Mouse (Mus musculus): ENCODE measurements around the gene Rp9.
"Not testable (repeated sequence)": the region's sequence is repeated elsewhere in the genome, so short reads cannot be mapped to it uniquely, and the experiment has no call there.

Gene Rp9

DNA sequence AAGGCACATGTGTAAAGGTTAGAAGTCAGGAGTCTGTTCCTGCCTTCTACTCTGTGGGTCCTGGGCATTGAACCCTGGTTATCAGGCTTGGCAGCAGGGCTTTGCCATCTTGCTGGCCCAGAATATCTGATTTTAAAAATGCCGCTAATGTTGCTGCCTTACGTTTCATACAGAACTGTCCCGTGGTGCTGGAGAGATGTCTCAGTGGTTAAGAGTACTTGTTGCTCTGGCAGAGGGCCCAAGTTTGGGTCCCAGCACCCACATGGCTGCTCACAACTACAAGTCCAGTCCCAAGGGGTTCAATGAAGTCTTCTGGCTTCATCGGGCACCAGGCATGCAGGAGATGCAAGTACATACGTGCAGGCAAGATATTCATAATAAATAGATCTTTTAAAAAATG lies 3.3 kb downstream of the Rp9 start:
- no peak for DNase-seq (ENCODE audit: low read depth in 1 of 2, low spot score in 2 of 2)

DNA sequence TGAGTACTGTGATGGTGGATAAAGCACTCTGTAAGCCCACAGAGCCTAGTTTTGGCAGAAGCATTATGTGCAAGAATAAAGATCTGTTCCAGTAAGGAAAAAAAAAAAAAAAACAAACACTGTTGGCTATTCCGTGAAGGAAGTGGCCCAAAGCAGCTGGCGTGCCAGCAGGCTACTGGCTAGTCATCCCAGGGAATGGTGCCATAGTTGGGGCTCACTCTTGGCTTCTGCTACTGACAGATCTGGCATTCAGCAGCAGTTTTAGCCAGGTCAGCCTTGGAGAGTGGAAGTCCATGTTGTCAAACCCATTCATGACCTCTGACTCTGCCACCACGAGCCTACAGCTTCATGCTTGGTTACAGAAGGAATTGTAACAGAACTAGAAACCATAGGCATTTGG lies 7.6 kb downstream of the Rp9 start:
- no peak for DNase-seq (ENCODE audit: low read depth in 1 of 2, low spot score in 2 of 2)

DNA sequence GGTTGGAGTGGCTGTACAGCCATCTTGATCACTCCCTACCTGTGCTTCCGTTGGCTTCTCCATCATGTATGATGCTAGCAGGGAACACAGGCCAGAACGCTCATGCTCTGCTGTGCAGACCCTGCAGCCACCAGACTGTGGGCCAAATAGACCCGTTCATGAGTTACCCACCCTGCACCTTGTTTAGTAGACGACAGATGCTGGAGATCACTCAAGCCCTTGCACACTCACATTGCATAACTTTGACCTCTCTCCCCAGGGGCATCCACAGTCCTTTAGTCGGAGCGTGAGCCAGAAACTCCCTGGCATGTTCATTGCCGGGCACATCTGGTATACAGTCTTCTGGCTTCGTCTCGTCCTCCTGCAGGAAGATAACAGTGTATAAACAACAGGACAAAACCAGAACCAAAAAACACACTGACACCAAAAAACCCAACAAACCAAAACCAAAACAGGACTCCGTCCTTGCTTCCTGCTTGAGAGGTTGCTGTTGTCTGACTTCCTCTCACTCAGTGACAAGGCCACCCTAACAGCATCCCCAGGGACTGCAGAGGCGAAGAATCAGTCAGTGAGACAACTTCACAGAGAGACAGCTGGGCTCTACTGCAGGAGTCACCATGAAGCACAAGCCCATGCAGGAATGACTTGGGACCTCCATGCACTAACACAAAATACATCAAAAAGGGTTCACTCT lies 12.3 kb downstream of the Rp9 start:
- no peak for DNase-seq (ENCODE audit: low read depth in 1 of 2, low spot score in 2 of 2)

DNA sequence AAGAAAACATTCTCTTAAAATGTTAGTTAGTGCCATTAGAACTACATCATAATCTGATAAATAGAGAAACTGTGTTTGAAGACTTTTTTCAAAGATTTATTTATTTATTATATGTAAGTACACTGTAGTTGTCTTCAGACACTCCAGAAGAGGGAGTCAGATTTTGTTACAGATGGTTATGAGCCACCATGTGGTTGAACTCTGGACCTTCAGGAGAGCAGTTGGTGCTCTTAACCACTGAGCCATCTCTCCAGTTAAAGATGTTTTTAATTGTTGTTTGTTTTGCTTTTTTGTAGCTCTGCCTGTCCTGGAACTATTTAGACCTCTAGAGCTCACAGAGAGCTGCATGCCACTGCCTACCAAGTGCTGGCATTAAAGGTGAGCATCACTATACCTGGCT lies 14.5 kb downstream of the Rp9 start:
- no peak for DNase-seq (ENCODE audit: low read depth in 1 of 2, low spot score in 2 of 2)

DNA sequence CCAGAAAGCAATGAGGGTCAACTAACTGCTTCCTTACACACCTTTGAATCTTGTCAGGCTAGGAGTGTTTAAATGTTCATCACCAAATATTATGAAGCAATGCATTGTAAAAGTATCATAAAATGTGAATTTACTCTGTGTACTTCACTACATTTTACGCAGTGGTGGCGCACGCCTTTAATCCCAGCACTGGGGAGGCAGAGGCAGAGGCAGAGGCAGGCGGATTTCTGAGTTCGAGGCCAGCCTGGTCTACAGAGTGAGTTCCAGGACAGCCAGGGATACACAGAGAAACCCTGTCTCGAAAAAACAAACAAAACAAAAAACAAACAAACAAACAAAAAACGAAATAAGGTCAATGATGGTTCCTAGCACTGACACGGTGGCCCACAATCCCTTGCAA lies 15.6 kb downstream of the Rp9 start, which contains the start of gene Gm17545:
TSS of gene Gm17545 (plus strand) at position 301 of the 400 bp plus-strand sequence.
- DNase-seq (ENCODE audit: low read depth in 1 of 2, low spot score in 2 of 2): not testable (repeated sequence)

DNA sequence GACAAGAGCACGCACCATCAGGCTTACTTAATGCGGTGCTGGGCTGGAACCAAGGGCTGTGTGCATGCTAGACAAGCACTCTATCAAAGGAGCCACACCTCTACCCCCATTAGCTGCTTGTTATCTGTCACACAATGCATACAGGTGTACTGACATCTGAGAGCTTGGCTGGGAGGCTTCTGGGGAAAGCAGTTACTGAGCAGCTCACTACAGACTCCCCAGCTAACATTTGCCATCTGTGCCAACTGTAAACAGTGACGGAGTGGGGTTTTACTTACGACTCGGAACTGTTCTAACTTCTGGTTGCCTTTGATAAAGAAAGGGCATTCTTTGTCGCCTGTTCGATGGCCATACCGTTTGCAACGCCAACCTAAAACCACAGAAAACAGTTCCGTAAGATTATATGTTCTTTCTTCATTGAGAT lies 16.0 kb downstream of the Rp9 start:
- DNase-seq (ENCODE audit: low read depth in 1 of 2, low spot score in 2 of 2): no peak

DNA sequence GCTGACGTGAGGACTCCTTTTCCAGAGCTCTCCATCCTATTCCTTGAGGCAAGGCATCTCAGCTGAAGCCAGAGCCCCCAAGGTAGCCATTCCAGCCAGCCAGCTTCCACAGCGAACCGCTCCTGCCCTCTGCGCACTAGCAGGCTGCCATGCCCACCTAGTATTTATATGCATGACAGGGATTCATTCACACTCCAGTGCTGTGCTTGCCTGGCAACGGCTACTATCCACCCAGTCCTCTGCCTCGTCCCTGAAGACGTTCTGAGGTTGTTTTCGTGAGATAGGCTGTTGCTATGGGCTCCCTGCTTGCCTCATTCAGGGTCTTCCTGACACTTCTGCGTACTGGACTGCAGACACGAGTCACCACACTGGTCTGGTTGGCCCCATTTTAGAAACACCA lies 16.8 kb downstream of the Rp9 start:
- no peak for DNase-seq (ENCODE audit: low read depth in 1 of 2, low spot score in 2 of 2)

DNA sequence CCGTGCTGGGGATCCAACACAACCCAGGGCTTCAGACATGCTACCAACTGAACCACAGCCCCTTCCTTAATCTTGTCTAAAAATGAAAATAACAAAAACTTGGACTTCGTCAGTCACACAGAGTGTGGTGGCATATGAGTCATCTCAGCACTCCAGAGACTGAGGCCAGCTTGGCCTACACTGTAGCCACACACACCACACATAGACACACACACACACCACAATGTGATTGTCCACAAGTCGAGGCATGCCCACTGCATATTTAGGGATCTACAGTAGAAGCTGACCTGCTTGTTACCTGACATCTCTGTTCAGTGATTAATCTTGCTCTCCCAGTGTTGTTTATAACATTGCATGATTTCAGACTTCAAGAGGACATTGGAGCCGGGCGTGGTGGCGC lies 20.3 kb downstream of the Rp9 start:
- DNase-seq (ENCODE audit: low read depth in 1 of 2, low spot score in 2 of 2): no peak

DNA sequence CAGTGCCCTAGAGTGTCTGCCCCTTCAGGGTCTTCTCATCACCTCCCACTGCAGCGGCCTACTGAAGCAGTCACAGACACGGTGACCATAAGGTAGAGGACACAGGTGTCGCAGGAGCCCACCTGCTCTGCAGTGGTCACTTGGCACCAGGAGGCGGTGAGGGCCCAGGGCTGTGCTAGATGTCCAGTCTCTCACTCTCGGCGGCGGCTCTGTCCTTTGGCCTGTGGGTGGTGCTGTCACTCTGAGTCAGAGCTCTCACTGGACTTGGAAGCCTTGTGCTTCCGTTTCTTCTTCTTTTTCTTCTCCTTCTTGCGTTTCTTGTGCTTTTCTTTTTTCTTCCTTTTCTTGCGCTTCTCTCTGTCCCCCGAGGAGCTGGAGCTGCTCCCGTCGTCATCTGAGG lies 21.1 kb downstream of the Rp9 start:
- no peak for DNase-seq (ENCODE audit: low read depth in 1 of 2, low spot score in 2 of 2)

DNA sequence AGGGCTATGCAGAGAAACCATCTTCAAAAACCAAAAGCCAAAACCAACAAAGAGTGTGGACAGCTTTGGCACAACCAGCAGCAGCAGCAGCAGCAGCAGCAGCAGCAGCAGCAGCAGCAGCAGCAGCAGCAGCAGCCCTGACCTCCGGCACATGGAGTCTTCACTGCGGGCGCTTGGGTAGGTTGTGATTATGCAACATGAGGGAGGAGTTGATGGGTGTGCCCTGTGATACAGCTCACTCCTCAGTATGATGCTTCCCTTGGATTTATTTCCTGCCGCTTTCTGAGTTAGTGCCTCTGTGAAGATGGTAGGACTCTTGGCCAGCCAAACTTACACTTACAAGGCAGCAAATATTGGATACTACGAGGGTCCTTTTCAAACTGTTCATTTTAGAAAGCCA lies 22.3 kb downstream of the Rp9 start:
- no peak for DNase-seq (ENCODE audit: low read depth in 1 of 2, low spot score in 2 of 2)

DNA sequence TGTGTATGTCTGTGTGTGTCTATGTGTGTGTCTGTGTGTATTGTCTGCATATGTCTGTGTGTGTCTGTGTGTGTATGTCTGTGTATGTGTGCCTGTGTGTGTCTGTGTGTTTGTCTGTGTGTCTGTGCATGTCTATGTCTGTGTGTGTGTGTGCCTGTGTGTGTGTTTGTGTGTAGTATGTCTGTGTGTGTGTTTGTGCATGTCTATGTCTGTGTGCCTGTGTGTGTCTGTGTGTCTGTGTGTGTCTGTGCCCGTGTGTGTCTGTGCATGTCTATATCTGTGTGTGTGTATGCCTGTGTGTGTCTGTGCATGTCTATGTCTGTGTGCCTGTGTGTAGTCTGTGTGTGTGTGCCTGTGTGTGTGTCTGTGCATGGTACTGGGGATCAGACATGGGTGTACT lies 24.4 kb downstream of the Rp9 start:
- DNase-seq (ENCODE audit: low read depth in 1 of 2, low spot score in 2 of 2): no peak

DNA sequence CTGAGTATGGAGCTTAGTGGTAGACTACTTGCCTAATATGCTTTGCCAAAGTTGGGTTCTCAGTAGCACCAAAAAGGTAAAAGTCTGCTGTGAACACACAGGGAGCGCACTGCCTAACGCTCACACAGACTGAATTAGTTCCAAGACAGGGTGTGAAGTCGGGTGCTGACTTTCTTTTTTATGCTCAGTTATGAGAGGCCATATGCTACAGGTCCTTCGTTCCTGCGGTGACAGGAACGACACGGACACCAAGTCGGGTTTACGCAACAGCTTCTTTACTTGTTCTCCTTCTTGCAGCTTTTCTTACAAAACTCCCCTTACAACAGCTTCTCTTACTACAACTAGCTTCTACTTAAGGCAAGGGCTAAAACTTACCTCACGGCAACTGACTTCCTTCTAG lies 26.4 kb downstream of the Rp9 start:
- DNase-seq (ENCODE audit: low read depth in 1 of 2, low spot score in 2 of 2): no peak

DNA sequence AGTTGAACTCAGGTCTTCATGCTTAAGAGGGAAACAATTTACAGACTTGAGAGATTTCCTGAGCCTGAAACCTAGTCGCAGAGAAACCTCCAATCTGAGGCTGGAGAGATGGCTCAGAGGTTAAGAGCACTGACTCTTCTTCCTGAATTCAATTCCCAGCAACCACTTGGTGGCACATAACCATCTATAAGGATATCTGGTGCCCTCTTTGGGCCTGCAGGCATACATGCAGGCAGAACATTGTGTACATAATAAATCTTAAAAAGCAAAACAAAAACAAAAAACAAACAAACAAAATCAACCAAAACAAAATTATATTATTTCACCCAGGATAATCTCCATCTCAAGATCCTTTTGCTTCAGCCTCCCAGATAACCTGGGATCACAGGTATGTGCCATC lies 30.7 kb downstream of the Rp9 start:
- no peak for DNase-seq (ENCODE audit: low read depth in 1 of 2, low spot score in 2 of 2)

DNA sequence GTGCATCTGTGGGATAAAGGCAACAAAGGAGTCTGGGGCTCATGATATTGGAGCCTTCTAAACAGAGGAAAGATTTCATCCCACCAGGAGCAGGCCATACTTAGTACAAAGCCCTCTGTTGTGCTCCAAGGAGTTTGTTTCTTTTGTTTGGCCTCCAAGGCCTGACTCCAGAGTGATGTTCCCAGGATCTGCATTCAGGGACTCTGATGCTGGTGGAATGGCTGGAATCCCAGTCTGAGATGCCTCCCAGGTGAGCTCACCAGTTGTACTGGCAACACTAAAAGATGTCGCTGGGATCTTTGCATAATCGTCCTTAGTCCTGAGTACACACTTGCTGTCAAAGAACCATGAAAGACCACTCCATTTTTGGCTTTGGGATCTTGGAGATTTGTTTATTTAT lies 35.4 kb downstream of the Rp9 start:
- no peak for DNase-seq (ENCODE audit: low read depth in 1 of 2, low spot score in 2 of 2)

DNA sequence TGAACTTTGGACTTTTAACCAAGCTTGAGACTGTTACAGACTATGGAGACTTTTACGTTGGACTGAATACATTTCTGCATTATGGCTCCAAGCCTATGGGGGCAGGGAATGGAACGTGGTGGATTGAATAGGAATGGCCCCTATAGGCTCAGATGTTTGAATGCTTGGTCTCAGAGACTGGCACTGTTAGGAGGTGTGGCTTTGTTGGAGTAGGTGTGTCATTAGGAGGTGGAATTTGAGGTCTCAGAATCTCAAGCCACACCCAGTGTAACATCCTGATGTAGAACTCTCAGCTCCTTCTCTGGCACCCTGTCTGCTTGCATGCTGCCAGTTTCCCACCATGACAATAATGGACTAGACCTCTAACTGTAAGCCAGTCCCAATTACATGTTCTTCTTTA lies 36.3 kb downstream of the Rp9 start:
- DNase-seq (ENCODE audit: low read depth in 1 of 2, low spot score in 2 of 2): no peak

DNA sequence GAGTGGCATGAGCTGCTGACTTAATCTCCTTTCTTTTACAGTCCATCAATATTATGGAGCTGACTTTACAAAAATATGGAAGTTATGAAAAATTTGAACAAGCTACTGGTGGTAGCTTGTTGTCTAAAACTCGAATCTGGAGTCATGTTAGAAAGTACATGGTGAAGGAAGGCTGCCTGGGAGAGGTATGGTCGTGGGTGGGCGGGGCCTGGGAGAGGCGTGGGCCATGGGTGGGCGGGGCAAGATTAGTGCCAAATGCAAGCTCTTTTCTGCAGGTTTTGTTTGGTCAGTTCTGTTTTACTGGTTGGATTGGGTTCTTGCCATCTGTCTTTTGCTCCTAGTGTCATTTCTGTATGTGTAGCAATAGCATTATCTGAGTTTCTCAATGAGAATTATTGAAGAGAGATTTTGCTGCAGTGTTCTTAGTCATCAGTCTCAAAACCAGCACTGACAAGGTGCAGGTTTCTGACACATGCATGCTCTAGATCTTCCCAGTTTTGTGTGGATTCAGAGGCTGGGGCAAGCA lies 39.2 kb downstream of the Rp9 start:
- DNase-seq (ENCODE audit: low read depth in 1 of 2, low spot score in 2 of 2): no peak

DNA sequence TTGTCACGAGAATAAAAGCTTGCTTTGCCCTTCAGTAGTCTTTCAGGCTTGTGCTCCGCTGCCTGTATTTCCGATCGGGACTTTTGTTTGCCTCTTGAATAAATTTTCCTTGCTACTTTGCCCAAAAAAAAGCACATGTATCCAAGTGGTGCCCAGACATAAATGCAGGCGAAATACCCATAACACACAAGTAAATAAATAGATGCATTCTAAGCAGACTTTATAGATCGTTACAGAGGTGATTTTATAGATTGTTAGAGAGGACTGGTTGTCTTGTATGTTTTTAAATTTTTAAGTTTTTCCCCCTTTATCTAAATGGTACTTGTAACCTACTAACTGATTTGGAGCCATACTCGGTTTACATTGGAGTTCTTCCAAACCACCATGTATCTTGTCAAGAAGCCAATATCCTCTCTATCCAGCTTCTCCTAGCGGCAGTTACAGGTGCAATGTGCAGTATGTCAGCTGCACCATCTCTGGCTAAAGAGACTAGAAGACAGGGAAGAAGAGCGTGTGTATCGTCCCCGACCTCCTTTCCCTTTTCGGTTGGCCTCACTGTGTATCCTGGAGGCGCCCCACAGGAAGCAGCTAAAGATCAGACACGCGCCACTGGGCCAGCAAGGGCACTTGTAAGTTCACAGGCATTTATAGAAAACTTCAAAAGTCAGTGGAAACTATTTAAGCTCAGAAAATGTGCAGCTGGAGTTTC lies 39.9 kb downstream of the Rp9 start:
- DNase-seq (ENCODE audit: low read depth in 1 of 2, low spot score in 2 of 2): no peak

DNA sequence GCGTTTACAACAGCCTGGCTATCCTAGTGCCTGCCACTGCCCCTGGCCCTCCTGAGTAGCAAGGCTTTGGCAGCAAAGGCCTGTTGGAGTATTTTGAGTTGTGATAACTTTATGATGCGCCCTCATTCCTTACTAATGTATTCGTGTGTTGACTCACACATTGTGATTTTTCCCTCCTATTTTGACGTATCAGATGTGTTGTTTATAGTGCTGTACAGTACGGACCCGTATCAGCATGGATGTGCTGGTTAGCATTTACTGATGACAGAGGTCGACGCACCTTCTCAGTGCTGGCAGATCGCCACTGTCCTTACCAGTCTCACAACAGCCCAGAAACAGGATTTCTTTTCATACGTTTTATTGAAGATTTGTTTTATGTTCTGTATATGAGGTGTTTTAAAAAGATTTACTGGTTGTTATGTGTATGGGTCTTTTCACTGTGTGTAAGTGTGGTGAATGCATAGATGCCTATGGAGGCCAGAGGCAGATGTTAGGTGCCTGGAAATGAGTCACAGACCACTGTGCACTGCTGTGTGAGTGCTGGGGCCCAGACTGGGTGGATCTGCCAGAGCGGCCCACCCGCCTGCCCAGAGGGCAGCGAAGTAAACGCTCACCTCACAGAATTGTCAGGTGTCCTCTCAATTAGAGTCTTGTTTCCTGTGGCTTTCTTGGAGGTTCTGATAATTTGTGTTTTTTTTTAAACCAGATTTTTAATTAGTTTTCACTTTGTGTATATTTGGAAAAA lies 40.7 kb downstream of the Rp9 start:
- DNase-seq (ENCODE audit: low read depth in 1 of 2, low spot score in 2 of 2): no peak

DNA sequence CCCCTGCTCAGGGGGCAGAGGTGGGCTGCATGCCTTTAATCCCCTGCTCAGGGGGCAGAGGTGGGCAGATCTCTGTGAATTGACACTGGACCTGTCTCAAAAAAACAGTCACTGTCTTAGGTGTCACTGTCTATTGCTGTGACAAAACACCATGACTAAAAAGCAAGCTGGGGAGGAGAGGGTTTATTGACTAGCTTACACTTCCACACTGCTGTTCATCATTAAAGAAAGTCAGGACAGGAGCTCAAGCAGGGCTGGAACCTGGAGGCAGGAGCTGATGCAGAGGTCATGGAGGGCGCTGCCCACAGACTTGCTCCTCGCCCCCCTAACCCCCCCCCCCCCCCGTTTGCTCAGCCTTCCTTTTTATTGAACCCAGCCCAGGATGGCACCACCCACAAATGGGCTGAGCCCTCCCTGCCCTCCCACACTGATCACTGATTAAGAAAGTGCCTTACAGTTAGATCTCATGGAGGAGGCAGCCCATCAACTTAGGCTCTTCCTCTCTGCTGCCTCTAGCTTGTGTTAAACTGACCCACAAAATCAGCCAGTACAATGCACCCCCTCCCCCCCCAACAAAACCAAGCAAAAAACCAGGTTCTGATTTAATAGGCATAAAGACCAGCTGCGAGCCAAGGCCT lies 41.4 kb downstream of the Rp9 start:
- no peak for DNase-seq (ENCODE audit: low read depth in 1 of 2, low spot score in 2 of 2)

DNA sequence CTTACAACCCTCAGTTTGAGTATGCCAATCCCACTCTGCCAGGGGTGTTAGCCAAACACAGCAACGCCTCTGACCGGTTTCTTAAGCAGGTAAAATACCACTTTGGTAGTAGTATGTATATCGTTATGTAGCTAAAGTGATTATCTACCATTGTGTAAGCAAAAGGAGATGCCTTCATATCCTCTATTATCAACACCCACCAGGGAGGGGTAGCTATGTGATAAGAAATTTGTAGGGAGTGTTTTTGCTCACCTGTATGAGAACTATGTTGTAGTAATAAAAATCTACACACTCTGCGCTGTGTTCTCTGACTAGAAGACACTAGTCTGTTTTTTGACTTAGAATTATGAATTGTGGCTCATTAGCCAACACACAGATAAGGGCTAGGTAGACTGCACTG lies 44.8 kb downstream of the Rp9 start:
- DNase-seq (ENCODE audit: low read depth in 1 of 2, low spot score in 2 of 2): no peak

DNA sequence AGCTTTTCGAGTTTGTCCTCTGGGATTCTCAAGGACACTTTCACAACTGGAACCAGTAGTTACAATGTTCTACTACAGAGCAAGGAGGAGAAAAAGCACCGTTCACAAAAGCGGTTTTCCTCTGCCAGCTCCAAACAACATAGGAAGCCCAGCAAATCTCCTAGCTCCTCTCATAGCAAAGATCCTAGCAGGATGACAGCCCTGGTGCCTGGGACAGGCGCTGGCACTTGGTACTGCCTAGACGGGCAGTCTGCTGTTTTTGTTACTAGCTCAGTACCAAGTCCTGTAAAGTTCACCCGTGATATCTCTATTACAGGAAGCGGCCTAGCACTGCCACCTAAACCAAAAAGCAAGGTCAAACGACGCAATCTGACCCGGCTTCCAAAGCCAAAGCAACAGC lies 45.3 kb downstream of the Rp9 start:
- DNase-seq (ENCODE audit: low read depth in 1 of 2, low spot score in 2 of 2): no peak

DNA sequence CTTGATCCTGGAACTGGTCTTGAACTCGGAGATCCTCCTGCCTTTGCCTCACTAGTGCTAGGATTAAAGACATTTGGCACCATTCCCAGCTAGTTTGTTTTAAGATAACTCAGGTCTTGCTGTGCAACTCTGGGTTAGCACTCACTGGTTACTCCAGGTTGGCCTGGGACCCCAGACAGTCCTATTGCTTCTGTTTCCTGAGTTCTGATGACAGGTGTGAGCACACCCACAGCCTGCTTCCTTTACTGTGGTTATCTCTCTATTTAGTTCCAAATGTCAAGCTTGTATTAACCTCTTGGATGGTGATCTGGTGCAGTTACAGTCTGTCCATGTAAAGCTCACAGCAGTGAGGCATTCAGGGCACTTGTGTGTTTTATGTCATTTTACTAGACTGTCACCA lies 46.0 kb downstream of the Rp9 start:
- DNase-seq (ENCODE audit: low read depth in 1 of 2, low spot score in 2 of 2): no peak
